Comparison of ENCODE assay signal across 8 mouse cellular contexts in genomic region chr1:63898766-63899165, GRCm38 (mm10).
"Had no signal": no experiment of that assay in that cellular context is flagged by ENCODE, and none has a peak within 500 bp of the region (broad histone marks: within the 10 kb centered on the region; RNA-seq: fewer than 3 reads in every experiment).

No protein-coding gene starts in this region.

- DNase-seq: kidney, adult 2 months; kidney, postnatal 14 days; lung, embryonic 14.5 days; lung, postnatal 10 days; lung, postnatal 4 days; spleen, adult 18-20 months; thymus, adult 2 months; thymus, postnatal 25 days had no signal
